Mouse (Mus musculus): ENCODE measurements around the gene Scamp5. TPM values are rescaled to one million over a fixed set of nuclear protein-coding genes. Genes with fewer than 3 reads are reported as not detected.

Gene Scamp5
- polyA plus RNA-seq, 1 experiment from 2014 or later: 4.1 TPM

GRCm38 (mm10) chr9:57439522-57440295 lies 28.2 kb downstream of the Scamp5 start, which contains the start of gene Ppcdc:
Gene Ppcdc, minus strand, starts transcription at chr9:57440124.
- 0 out of 2 replicates have a peak, but pooled peaks cover 4% of the 10 kb centered on the region for H3K4me1 ChIP-seq (ENCODE audit: control insufficient read depth, insufficient read depth, low read length)
- H3K9ac ChIP-seq (ENCODE audit: low read length): peak within 1 kb of the TSS; percentile 72
- peak; percentile 98 for ATAC-seq (ENCODE audit: insufficient number of reproducible peaks, low FRiP score, low TSS enrichment, low read depth)
- no peaks in the 10 kb centered on the region for H3K9me3 ChIP-seq (ENCODE audit: control insufficient read depth, low read length)
- no peaks in the 10 kb centered on the region for H3K36me3 ChIP-seq (ENCODE audit: control insufficient read depth, insufficient read depth, low read length)
- no peak within 1 kb of the TSS for H3K27ac ChIP-seq (replicated peaks; ENCODE audit: low read depth, low read length)
- DNase-seq (ENCODE audit: low spot score): peak; percentile 94
- no peaks in the 10 kb centered on the region for H3K27me3 ChIP-seq (ENCODE audit: control insufficient read depth, insufficient read depth, low read length)
- WGBS: 4% methylated on average over 32 of the region's 32 CpGs
- H3K4me2 ChIP-seq (ENCODE audit: low read depth, severe bottlenecking): peak within 1 kb of the TSS; percentile 69
- peak within 1 kb of the TSS; percentile 42 for H3K4me3 ChIP-seq (ENCODE audit: low read depth, low read length)

GRCm38 (mm10) chr9:57439083-57439482 lies 28.8 kb downstream of the Scamp5 start:
- Histone ChIP-seq H3K27me3 (ENCODE audit: control insufficient read depth, insufficient read depth, low read length) (no peaks in the 10 kb centered on the region), H3K27ac (replicated peaks; ENCODE audit: low read depth, low read length) (no peak overlapping the region), H3K9me3 (ENCODE audit: control insufficient read depth, low read length) (no peaks in the 10 kb centered on the region), H3K4me2 (ENCODE audit: low read depth, severe bottlenecking) (peak overlapping the region; percentile 69), H3K36me3 (ENCODE audit: control insufficient read depth, insufficient read depth, low read length) (no peaks in the 10 kb centered on the region), H3K9ac (ENCODE audit: low read length) (peak overlapping the region; percentile 72), H3K4me3 (ENCODE audit: low read depth, low read length) (no peak overlapping the region), H3K4me1 (ENCODE audit: control insufficient read depth, insufficient read depth, low read length) (0 out of 2 replicates have a peak, but pooled peaks cover 4% of the 10 kb centered on the region)
- 69% methylated on average over 7 of the region's 7 CpGs for WGBS
- no peak for ATAC-seq (ENCODE audit: insufficient number of reproducible peaks, low FRiP score, low TSS enrichment, low read depth)
- DNase-seq (ENCODE audit: low spot score): no peak

- DNase-seq (ENCODE audit: low spot score): no peak
- H3K4me3 ChIP-seq (ENCODE audit: low read depth, low read length): no peak overlapping the region
- ATAC-seq (ENCODE audit: insufficient number of reproducible peaks, low FRiP score, low TSS enrichment, low read depth): no peak
- H3K9me3 ChIP-seq (ENCODE audit: control insufficient read depth, low read length): no peaks in the 10 kb centered on the region
- WGBS: 88% methylated on average over 10 of the region's 10 CpGs
- no peak overlapping the region for H3K9ac ChIP-seq (ENCODE audit: low read length)
- H3K4me1 ChIP-seq (ENCODE audit: control insufficient read depth, insufficient read depth, low read length): peaks cover 10% of the 10 kb centered on the region
- no peaks in the 10 kb centered on the region for H3K36me3 ChIP-seq (ENCODE audit: control insufficient read depth, insufficient read depth, low read length)
- no peaks in the 10 kb centered on the region for H3K27me3 ChIP-seq (ENCODE audit: control insufficient read depth, insufficient read depth, low read length)
- no peak overlapping the region for H3K27ac ChIP-seq (replicated peaks; ENCODE audit: low read depth, low read length)
- no peak overlapping the region for H3K4me2 ChIP-seq (ENCODE audit: low read depth, severe bottlenecking)
These were observed 29.8 kb downstream of the Scamp5 start for GRCm38 (mm10) chr9:57437896-57438614.

GRCm38 (mm10) chr9:57436166-57436565 lies 31.7 kb downstream of the Scamp5 start:
- Histone ChIP-seq H3K4me1 (ENCODE audit: control insufficient read depth, insufficient read depth, low read length) (peaks cover 11% of the 10 kb centered on the region), H3K27ac (replicated peaks; ENCODE audit: low read depth, low read length) (no peak overlapping the region), H3K9ac (ENCODE audit: low read length) (no peak overlapping the region), H3K4me3 (ENCODE audit: low read depth, low read length) (no peak overlapping the region), H3K4me2 (ENCODE audit: low read depth, severe bottlenecking) (no peak overlapping the region), H3K27me3 (ENCODE audit: control insufficient read depth, insufficient read depth, low read length) (no peaks in the 10 kb centered on the region), H3K36me3 (ENCODE audit: control insufficient read depth, insufficient read depth, low read length) (no peaks in the 10 kb centered on the region), H3K9me3 (ENCODE audit: control insufficient read depth, low read length) (no peaks in the 10 kb centered on the region)
- 84% methylated on average over 5 of the region's 5 CpGs for WGBS
- DNase-seq (ENCODE audit: low spot score): no peak
- no peak for ATAC-seq (ENCODE audit: insufficient number of reproducible peaks, low FRiP score, low TSS enrichment, low read depth)

- Histone ChIP-seq H3K9me3 (ENCODE audit: control insufficient read depth, low read length) (no peaks in the 10 kb centered on the region), H3K4me2 (ENCODE audit: low read depth, severe bottlenecking) (no peak overlapping the region), H3K9ac (ENCODE audit: low read length) (no peak overlapping the region), H3K27me3 (ENCODE audit: control insufficient read depth, insufficient read depth, low read length) (no peaks in the 10 kb centered on the region), H3K27ac (replicated peaks; ENCODE audit: low read depth, low read length) (no peak overlapping the region), H3K4me3 (ENCODE audit: low read depth, low read length) (no peak overlapping the region), H3K4me1 (ENCODE audit: control insufficient read depth, insufficient read depth, low read length) (peaks cover 11% of the 10 kb centered on the region), H3K36me3 (ENCODE audit: control insufficient read depth, insufficient read depth, low read length) (no peaks in the 10 kb centered on the region)
- DNase-seq (ENCODE audit: low spot score) (no peak), ATAC-seq (ENCODE audit: insufficient number of reproducible peaks, low FRiP score, low TSS enrichment, low read depth) (no peak)
- 89% methylated on average over 11 of the region's 11 CpGs for WGBS
These were observed 33.3 kb downstream of the Scamp5 start for GRCm38 (mm10) chr9:57434405-57435165.

- Histone ChIP-seq H3K9ac (ENCODE audit: low read length) (0 out of 2 replicates have a peak overlapping the region, but pooled peaks have one; percentile 2), H3K27me3 (ENCODE audit: control insufficient read depth, insufficient read depth, low read length) (no peaks in the 10 kb centered on the region), H3K36me3 (ENCODE audit: control insufficient read depth, insufficient read depth, low read length) (no peaks in the 10 kb centered on the region), H3K9me3 (ENCODE audit: control insufficient read depth, low read length) (no peaks in the 10 kb centered on the region), H3K4me1 (ENCODE audit: control insufficient read depth, insufficient read depth, low read length) (peaks cover 7% of the 10 kb centered on the region), H3K27ac (replicated peaks; ENCODE audit: low read depth, low read length) (no peak overlapping the region), H3K4me2 (ENCODE audit: low read depth, severe bottlenecking) (no peak overlapping the region), H3K4me3 (ENCODE audit: low read depth, low read length) (no peak overlapping the region)
- ATAC-seq (ENCODE audit: insufficient number of reproducible peaks, low FRiP score, low TSS enrichment, low read depth) (peak; percentile 55), DNase-seq (ENCODE audit: low spot score) (peak; percentile 85)
- WGBS: 15% methylated on average over 11 of the region's 11 CpGs
These were observed 34.5 kb downstream of the Scamp5 start for GRCm38 (mm10) chr9:57433097-57434032.

- Histone ChIP-seq H3K4me1 (ENCODE audit: control insufficient read depth, insufficient read depth, low read length) (peaks cover 7% of the 10 kb centered on the region), H3K9ac (ENCODE audit: low read length) (no peak overlapping the region), H3K27me3 (ENCODE audit: control insufficient read depth, insufficient read depth, low read length) (no peaks in the 10 kb centered on the region), H3K27ac (replicated peaks; ENCODE audit: low read depth, low read length) (no peak overlapping the region), H3K9me3 (ENCODE audit: control insufficient read depth, low read length) (no peaks in the 10 kb centered on the region), H3K4me2 (ENCODE audit: low read depth, severe bottlenecking) (no peak overlapping the region), H3K36me3 (ENCODE audit: control insufficient read depth, insufficient read depth, low read length) (no peaks in the 10 kb centered on the region), H3K4me3 (ENCODE audit: low read depth, low read length) (no peak overlapping the region)
- 87% methylated on average over 3 of the region's 3 CpGs for WGBS
- ATAC-seq (ENCODE audit: insufficient number of reproducible peaks, low FRiP score, low TSS enrichment, low read depth): no peak
- no peak for DNase-seq (ENCODE audit: low spot score)
These were observed 35.4 kb downstream of the Scamp5 start for GRCm38 (mm10) chr9:57432480-57432879.

Measured in limb, embryonic 11.5 days (tissue).